Mouse (Mus musculus): ENCODE data around the gene Ephb2.

Gene Ephb2

GRCm38 (mm10) chr4:136651357-136651811 lies 184.4 kb downstream of the Ephb2 start:
- no peak for DNase-seq (ENCODE audit: low spot score)

- DNase-seq (ENCODE audit: low spot score) = no peak
These were observed 185.5 kb downstream of the Ephb2 start for GRCm38 (mm10) chr4:136650261-136650660.

GRCm38 (mm10) chr4:136649480-136650196 lies 186.2 kb downstream of the Ephb2 start:
- no peak for DNase-seq (ENCODE audit: low spot score)

GRCm38 (mm10) chr4:136648922-136649479 lies 186.8 kb downstream of the Ephb2 start:
- peak; percentile 71 for DNase-seq (ENCODE audit: low spot score)

- no peak for DNase-seq (ENCODE audit: low spot score)
These were observed 196.9 kb downstream of the Ephb2 start for GRCm38 (mm10) chr4:136638890-136639289.

- no peak for DNase-seq (ENCODE audit: low spot score)
These were observed 197.5 kb downstream of the Ephb2 start for GRCm38 (mm10) chr4:136638230-136638750.

- no peak for DNase-seq (ENCODE audit: low spot score)
These were observed 198.1 kb downstream of the Ephb2 start for GRCm38 (mm10) chr4:136637563-136638229.

GRCm38 (mm10) chr4:136636983-136637562 lies 198.7 kb downstream of the Ephb2 start:
- no peak for DNase-seq (ENCODE audit: low spot score)

GRCm38 (mm10) chr4:136636511-136636910 lies 199.3 kb downstream of the Ephb2 start:
- no peak for DNase-seq (ENCODE audit: low spot score)

- DNase-seq (ENCODE audit: low spot score) = no peak
These were observed 199.8 kb downstream of the Ephb2 start for GRCm38 (mm10) chr4:136635995-136636394.

GRCm38 (mm10) chr4:136631237-136631994 lies 204.4 kb downstream of the Ephb2 start:
- DNase-seq (ENCODE audit: low spot score) = no peak

- DNase-seq (ENCODE audit: low spot score) = no peak
These were observed 209.2 kb downstream of the Ephb2 start for GRCm38 (mm10) chr4:136626590-136626989.

- DNase-seq (ENCODE audit: low spot score) = no peak
These were observed 213.4 kb downstream of the Ephb2 start, which contains the start of gene Lactbl1 for GRCm38 (mm10) chr4:136622388-136622787. TSS of gene Lactbl1 (plus strand) at chr4:136622621.

- no peak for DNase-seq (ENCODE audit: low spot score)
These were observed 213.8 kb downstream of the Ephb2 start for GRCm38 (mm10) chr4:136621956-136622355.

GRCm38 (mm10) chr4:136621336-136621735 lies 214.5 kb downstream of the Ephb2 start:
- no peak for DNase-seq (ENCODE audit: low spot score)

- DNase-seq (ENCODE audit: low spot score) = no peak
These were observed 222.1 kb downstream of the Ephb2 start for GRCm38 (mm10) chr4:136613657-136614056.

- no peak for DNase-seq (ENCODE audit: low spot score)
These were observed 225.4 kb downstream of the Ephb2 start, which contains the start of gene Tex46 for GRCm38 (mm10) chr4:136610387-136610856. TSS of gene Tex46 (plus strand) at chr4:136610437.

- no peak for DNase-seq (ENCODE audit: low spot score)
These were observed 229.9 kb downstream of the Ephb2 start for GRCm38 (mm10) chr4:136605756-136606485.

- peak; percentile 89 for DNase-seq (ENCODE audit: low spot score)
These were observed 233.2 kb downstream of the Ephb2 start, which contains the start of gene Kdm1a for GRCm38 (mm10) chr4:136602568-136602967. TSS of gene Kdm1a (minus strand) at chr4:136602723.

GRCm38 (mm10) chr4:136602018-136602554 lies 233.7 kb downstream of the Ephb2 start:
- DNase-seq (ENCODE audit: low spot score) = peak; percentile 31

All from ovary, postnatal 10 days (tissue).